ENCODE assay signal across 8 mouse cellular contexts in the genomic region with DNA sequence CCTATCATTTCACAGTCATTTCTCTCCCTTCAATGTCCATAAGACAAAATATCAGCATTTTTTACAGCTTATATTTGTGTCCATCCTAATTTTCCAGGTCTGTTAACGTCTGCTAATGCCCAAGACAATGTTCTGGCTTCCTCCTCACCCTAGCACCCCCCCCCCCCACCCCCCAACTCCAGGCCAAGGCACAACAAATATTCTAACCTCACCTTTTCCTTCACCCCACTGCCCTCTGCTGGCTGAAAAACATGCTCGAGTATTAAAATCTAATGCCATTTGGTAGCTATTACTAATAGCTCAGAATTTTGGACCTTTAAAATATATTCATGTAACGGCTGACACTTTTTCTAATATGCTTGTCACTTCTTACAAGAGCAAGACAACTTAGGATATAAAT. TPM values are rescaled to one million over a fixed set of nuclear protein-coding genes. Genes with fewer than 3 reads are reported as not detected.
A peak's percentile ranks its signal among the peaks of the same experiment; 100 is the strongest.
DNase-seq lines count a peak whose midpoint lies in the region; ATAC-seq and TF ChIP-seq lines count a peak whose summit lies in the region.

No protein-coding gene starts in this region.

- intact Hi-C loops in heart, postnatal 14 days (cut with DNase I), result loop anchor here (1.0 to 5.0 kb wide), 2 partner anchors 37 to 264 kb away; partner anchors contain the start of gene Eif2b5

- H3K36me3 ChIP-seq in forebrain, postnatal 0 days (ENCODE audit: insufficient read depth), result no peaks in the 10 kb centered on the region
- no peaks in the 10 kb centered on the region for H3K36me3 ChIP-seq in forebrain, embryonic 12.5 days (replicated peaks)
- H3K36me3 ChIP-seq in midbrain, embryonic 13.5 days, result no peaks in the 10 kb centered on the region

- H3K4me2 ChIP-seq in forebrain, postnatal 0 days (ENCODE audit: low read depth), result no peak overlapping the region
- no peak overlapping the region for H3K4me2 ChIP-seq in forebrain, embryonic 12.5 days
- H3K4me2 ChIP-seq in midbrain, embryonic 13.5 days (replicated peaks), result no peak overlapping the region

- 6% methylated on average over 3 of the region's 3 CpGs for WGBS in forebrain, postnatal 0 days
- WGBS in forebrain, embryonic 12.5 days, result 15% methylated on average over 3 of the region's 3 CpGs
- 4% methylated on average over 3 of the region's 3 CpGs for WGBS in cerebellum, adult 2 months
- 13% methylated on average over 3 of the region's 3 CpGs for WGBS in midbrain, embryonic 13.5 days

- no peak overlapping the region for H3K9ac ChIP-seq in forebrain, postnatal 0 days
- H3K9ac ChIP-seq in forebrain, embryonic 12.5 days, result no peak overlapping the region
- no peak overlapping the region for H3K9ac ChIP-seq in midbrain, embryonic 13.5 days (replicated peaks)

- peak; percentile 24 for DNase-seq in forebrain, postnatal 0 days
- DNase-seq in right cerebral cortex, adult 18-20 months, result peak; percentile 28
- DNase-seq in right cerebral cortex, postnatal 25 days, result no peak
- peak; percentile 64 for DNase-seq in cerebellum, adult 2 months
- peak; percentile 37 to 78 for DNase-seq in heart, postnatal 14 days
- peak; percentile 65 for DNase-seq in lung, postnatal 25 days (ENCODE audit: low spot score)

- H3K27ac ChIP-seq in forebrain, postnatal 0 days (ENCODE audit: low read depth, low read length), result no peak overlapping the region
- no peak overlapping the region for H3K27ac ChIP-seq in forebrain, embryonic 12.5 days
- H3K27ac ChIP-seq in cerebellum, adult 2 months (ENCODE audit: insufficient read depth, low read length), result no peak overlapping the region
- no peak overlapping the region for H3K27ac ChIP-seq in midbrain, embryonic 13.5 days

- H3K9me3 ChIP-seq in forebrain, postnatal 0 days (ENCODE audit: low read length), result no peaks in the 10 kb centered on the region
- no peaks in the 10 kb centered on the region for H3K9me3 ChIP-seq in forebrain, embryonic 12.5 days
- no peaks in the 10 kb centered on the region for H3K9me3 ChIP-seq in midbrain, embryonic 13.5 days

- no peak overlapping the region for H3K4me3 ChIP-seq in forebrain, postnatal 0 days (ENCODE audit: low read depth, low read length)
- H3K4me3 ChIP-seq in forebrain, embryonic 12.5 days (replicated peaks), result no peak overlapping the region
- no peak overlapping the region for H3K4me3 ChIP-seq in cerebellum, adult 2 months (replicated peaks; ENCODE audit: insufficient read depth, low read depth, low read length)
- H3K4me3 ChIP-seq in midbrain, embryonic 13.5 days (replicated peaks), result no peak overlapping the region

- no peak for TF ChIP-seq POLR2A in cerebellum, adult 2 months (IDR thresholded peaks at IDR 0.05; ENCODE audit: borderline replicate concordance, insufficient read depth, low read length)

- ATAC-seq in forebrain, postnatal 0 days, result no peak
- no peak for ATAC-seq in forebrain, embryonic 12.5 days (ENCODE audit: low FRiP score)
- ATAC-seq in midbrain, embryonic 13.5 days, result no peak

- H3K4me1 ChIP-seq in forebrain, postnatal 0 days (ENCODE audit: insufficient read depth), result no peaks in the 10 kb centered on the region
- H3K4me1 ChIP-seq in forebrain, embryonic 12.5 days, result no peaks in the 10 kb centered on the region
- no peaks in the 10 kb centered on the region for H3K4me1 ChIP-seq in cerebellum, adult 2 months (ENCODE audit: control insufficient read depth, insufficient read depth, low read length)
- no peaks in the 10 kb centered on the region for H3K4me1 ChIP-seq in midbrain, embryonic 13.5 days (replicated peaks)

- H3K27me3 ChIP-seq in forebrain, postnatal 0 days (ENCODE audit: insufficient read depth, low read length), result no peaks in the 10 kb centered on the region
- no peaks in the 10 kb centered on the region for H3K27me3 ChIP-seq in forebrain, embryonic 12.5 days
- H3K27me3 ChIP-seq in cerebellum, adult 2 months (ENCODE audit: control insufficient read depth, insufficient read depth, low read length), result no peaks in the 10 kb centered on the region
- H3K27me3 ChIP-seq in midbrain, embryonic 13.5 days, result no peaks in the 10 kb centered on the region

- TF ChIP-seq CTCF in forebrain, postnatal 0 days (IDR thresholded peaks at IDR 0.05; ENCODE audit: low read depth), result peak; percentile 58
- peak; percentile 30; the same call in 1 of the 2 replicates for TF ChIP-seq CTCF in cerebellum, adult 2 months (IDR thresholded peaks at IDR 0.05; ENCODE audit: borderline replicate concordance, insufficient read depth, low read depth, low read length)

RNA-seq across cellular contexts. Expression of gene Thpo, which starts 27.4 kb away (rescaled TPM):
- total RNA-seq in forebrain, postnatal 0 days (2014; rRNA removed), result 0.69 and 1.0 TPM in 2 replicates
- polyA plus RNA-seq in forebrain, postnatal 0 days (2015; fragmentation: Nextera tagmentation; extraction: Ambion mirVana), result 0.51 and 0.52 TPM in 2 replicates
- polyA plus RNA-seq in forebrain, embryonic 12.5 days (2016; fragmentation: Nextera tagmentation; extraction: Ambion mirVana), result 0.36 and 0.79 TPM in 2 replicates
- polyA plus RNA-seq in cerebellum, adult 2 months (2012; rRNA removed), result 15.8 and 19.6 TPM in 2 replicates
- total RNA-seq in heart, postnatal 14 days (2021), result under 1 TPM; 0.15 to 0.36 TPM
- polyA plus RNA-seq in midbrain, embryonic 13.5 days (2015; fragmentation: Nextera tagmentation; extraction: Ambion mirVana), result 0.71 and 1.4 TPM in 2 replicates

RNA-seq across cellular contexts. Expression of gene Chrd, which starts 28.8 kb away (rescaled TPM):
- total RNA-seq in forebrain, postnatal 0 days (2014; rRNA removed), result 15.8 and 15.9 TPM in 2 replicates
- polyA plus RNA-seq in forebrain, postnatal 0 days (2015; fragmentation: Nextera tagmentation; extraction: Ambion mirVana), result 3.4 and 3.6 TPM in 2 replicates
- polyA plus RNA-seq in forebrain, embryonic 12.5 days (2016; fragmentation: Nextera tagmentation; extraction: Ambion mirVana), result 2.1 and 2.9 TPM in 2 replicates
- 60.1 and 71.4 TPM in 2 replicates for polyA plus RNA-seq in cerebellum, adult 2 months (2012; rRNA removed)
- total RNA-seq in heart, postnatal 14 days (2021), result 1 to 10 TPM; 2.4 to 2.5 TPM
- 3.8 and 4.3 TPM in 2 replicates for polyA plus RNA-seq in midbrain, embryonic 13.5 days (2015; fragmentation: Nextera tagmentation; extraction: Ambion mirVana)

RNA-seq across cellular contexts. Expression of gene Clcn2, which starts 44.1 kb away (rescaled TPM):
- 41.9 and 47.9 TPM in 2 replicates for total RNA-seq in forebrain, postnatal 0 days (2014; rRNA removed)
- polyA plus RNA-seq in forebrain, postnatal 0 days (2015; fragmentation: Nextera tagmentation; extraction: Ambion mirVana), result 10.7 and 14.1 TPM in 2 replicates
- polyA plus RNA-seq in forebrain, embryonic 12.5 days (2016; fragmentation: Nextera tagmentation; extraction: Ambion mirVana), result 18.8 and 23.5 TPM in 2 replicates
- polyA plus RNA-seq in cerebellum, adult 2 months (2012; rRNA removed), result 94.4 and 97.2 TPM in 2 replicates
- 1 to 10 TPM; 2.2 to 2.4 TPM for total RNA-seq in heart, postnatal 14 days (2021)
- 20.6 and 32.0 TPM in 2 replicates for polyA plus RNA-seq in midbrain, embryonic 13.5 days (2015; fragmentation: Nextera tagmentation; extraction: Ambion mirVana)

RNA-seq across cellular contexts. Expression of gene Polr2h, which starts 44.2 kb away (rescaled TPM):
- 43.7 and 55.3 TPM in 2 replicates for total RNA-seq in forebrain, postnatal 0 days (2014; rRNA removed)
- 87.4 and 103 TPM in 2 replicates for polyA plus RNA-seq in forebrain, postnatal 0 days (2015; fragmentation: Nextera tagmentation; extraction: Ambion mirVana)
- 85.7 and 94.0 TPM in 2 replicates for polyA plus RNA-seq in forebrain, embryonic 12.5 days (2016; fragmentation: Nextera tagmentation; extraction: Ambion mirVana)
- polyA plus RNA-seq in cerebellum, adult 2 months (2012; rRNA removed), result 38.6 and 41.2 TPM in 2 replicates
- total RNA-seq in heart, postnatal 14 days (2021), result 10 to 100 TPM; 10.2 TPM
- polyA plus RNA-seq in midbrain, embryonic 13.5 days (2015; fragmentation: Nextera tagmentation; extraction: Ambion mirVana), result 86.3 and 87.9 TPM in 2 replicates

Comparison
In these comparisons a context has a peak if more than half of its experiments do, and no peak if none do; other contexts are left out.
1. RNA of gene Chrd, which starts 28.8 kb away (polyA plus RNA-seq): 60.1 to 71.4 TPM in cerebellum, adult 2 months; 3.8 to 4.3 TPM in midbrain, embryonic 13.5 days, 3.4 to 3.6 TPM in forebrain, postnatal 0 days and 2.1 to 2.9 TPM in forebrain, embryonic 12.5 days; every median in the first group is over 10 times any median in the second.